Mouse (Mus musculus) heart, postnatal 14 days (tissue): ENCODE measurements at regions not wholly inside any gene's neighbourhood (a gene's known extent, or its start where the extent isn't known, plus 50 kb on each side); places are given as distances from the start of the nearest gene placed in this dataset.

ENCODE experiments used
- DNase-seq, 2 experiments: peaks; one replicate each; pipeline ENCODE4 v3.0.0; 2021 to 2022
- intact Hi-C: fragments of 180-260 bp; cut with DNase I; formaldehyde crosslinking; loops from one replicate; pipeline ENCODE4 v1.15.1; 2025

- DNase-seq: peak; percentile 16 to 18
- intact Hi-C loops: loop anchor here (2.0 to 5.0 kb wide), 2 partner anchors 88 to 454 kb away; partner anchors contain the start of gene Adgrl2
These were observed 454.7 kb upstream of the Adgrl2 start for GRCm38 (mm10) chr3:149444854-149445577.

DNA sequence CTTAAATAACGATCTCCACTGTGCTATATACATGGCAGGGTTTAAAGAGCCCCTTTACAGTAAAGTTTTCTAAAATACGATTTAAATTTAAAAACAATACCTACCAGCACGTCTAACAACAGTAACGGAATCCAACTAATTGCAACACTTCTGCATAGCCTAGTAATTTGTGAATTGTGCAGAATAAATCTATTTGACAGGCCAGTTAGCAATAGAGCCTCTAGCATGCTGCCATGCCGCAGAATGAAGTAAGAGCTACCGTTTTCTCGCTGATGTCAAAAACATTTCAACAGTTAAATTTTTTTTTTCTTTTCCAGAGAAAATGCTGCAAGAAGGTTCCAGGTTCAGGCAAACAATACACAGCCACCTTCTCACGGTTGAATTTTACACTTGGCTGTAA lies 454.0 kb upstream of the Adgrl2 start:
- no peak for DNase-seq
- intact Hi-C loops: loop anchor here (2.0 to 5.0 kb wide), 2 partner anchors 87 to 454 kb away; partner anchors contain the start of gene Adgrl2

DNA sequence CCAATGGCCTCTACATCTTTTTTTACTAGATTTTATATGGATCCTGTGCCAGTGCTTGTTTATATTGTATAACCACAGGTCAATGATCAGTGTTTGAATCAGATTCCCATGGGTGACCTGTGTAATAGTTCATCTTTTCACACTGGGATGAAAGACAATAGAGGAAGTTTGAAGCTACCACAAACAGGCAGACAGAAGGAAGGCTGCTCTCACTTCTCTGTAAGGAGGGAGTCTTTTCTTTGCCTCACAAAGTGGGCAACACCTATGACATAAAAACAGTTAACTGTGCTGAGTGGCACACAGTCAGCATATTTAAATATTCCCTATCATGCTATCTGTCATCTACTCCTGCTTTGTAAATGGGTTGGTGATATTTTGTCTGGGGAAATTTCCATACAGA lies 450.9 kb upstream of the Adgrl2 start:
- intact Hi-C loops: loop anchor here (5.0 kb wide), 1 partner anchor 84 kb away; no protein-coding TSS in a partner anchor
- DNase-seq: no peak

GRCm38 (mm10) chr3:149437763-149438162 lies 447.4 kb upstream of the Adgrl2 start:
- DNase-seq: no peak
- intact Hi-C loops: loop anchor here (5.0 kb wide), 1 partner anchor 70 kb away; no protein-coding TSS in a partner anchor

DNA sequence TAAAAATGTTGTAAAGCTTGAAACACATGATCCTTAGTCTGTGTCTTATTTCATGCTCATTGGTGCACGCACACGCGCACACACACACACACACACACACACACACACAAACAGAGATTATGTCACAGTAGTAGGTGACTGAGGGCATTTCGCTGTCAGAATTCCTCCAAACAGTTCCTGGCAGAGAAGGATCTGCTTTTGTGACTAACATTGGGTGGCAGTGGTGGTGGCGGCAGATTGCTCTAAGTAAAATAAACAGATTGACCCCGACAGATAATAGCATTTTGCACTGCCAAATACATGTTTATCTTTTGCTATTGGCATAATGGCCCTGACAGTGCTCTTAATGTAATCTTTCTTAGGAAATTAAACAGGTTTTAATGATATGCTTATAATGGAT lies 446.6 kb upstream of the Adgrl2 start:
- intact Hi-C loops: loop anchor here (5.0 kb wide), 1 partner anchor 70 kb away; no protein-coding TSS in a partner anchor
- no peak for DNase-seq

GRCm38 (mm10) chr3:149436420-149436819 lies 446.1 kb upstream of the Adgrl2 start:
- intact Hi-C loops: loop anchor here (5.0 kb wide), 1 partner anchor 69 kb away; no protein-coding TSS in a partner anchor
- DNase-seq: no peak

DNA sequence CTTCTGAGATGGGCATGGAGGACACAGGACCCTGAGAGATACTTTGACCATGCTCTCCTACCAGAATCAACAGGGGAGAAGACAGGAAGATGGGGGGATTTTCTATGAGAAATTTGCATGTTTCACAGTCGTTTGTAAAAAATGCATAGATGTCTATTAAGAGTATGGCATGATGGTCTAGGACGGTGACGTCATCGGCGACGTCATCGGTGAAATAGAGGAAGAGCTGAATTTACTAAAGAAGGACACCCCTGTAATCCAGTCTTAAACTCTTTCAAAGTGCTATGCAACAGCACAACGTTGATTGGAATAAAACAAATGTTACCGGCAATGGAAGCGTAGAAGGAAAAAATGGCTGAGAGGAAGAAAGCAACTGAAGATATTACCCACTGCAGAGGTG lies 441.4 kb upstream of the Adgrl2 start:
- intact Hi-C loops: no loop called here
- no peak for DNase-seq

- DNase-seq: no peak
- intact Hi-C loops: no loop called here
These were observed 435.8 kb upstream of the Adgrl2 start for GRCm38 (mm10) chr3:149426023-149426759.

- intact Hi-C loops: no loop called here
- DNase-seq: no peak
These were observed 434.0 kb upstream of the Adgrl2 start for GRCm38 (mm10) chr3:149424306-149424705.

GRCm38 (mm10) chr3:149423491-149423890 lies 433.1 kb upstream of the Adgrl2 start:
- no peak for DNase-seq
- intact Hi-C loops: no loop called here

- intact Hi-C loops: no loop called here
- DNase-seq: no peak
These were observed 424.7 kb upstream of the Adgrl2 start for GRCm38 (mm10) chr3:149415081-149415480.

DNA sequence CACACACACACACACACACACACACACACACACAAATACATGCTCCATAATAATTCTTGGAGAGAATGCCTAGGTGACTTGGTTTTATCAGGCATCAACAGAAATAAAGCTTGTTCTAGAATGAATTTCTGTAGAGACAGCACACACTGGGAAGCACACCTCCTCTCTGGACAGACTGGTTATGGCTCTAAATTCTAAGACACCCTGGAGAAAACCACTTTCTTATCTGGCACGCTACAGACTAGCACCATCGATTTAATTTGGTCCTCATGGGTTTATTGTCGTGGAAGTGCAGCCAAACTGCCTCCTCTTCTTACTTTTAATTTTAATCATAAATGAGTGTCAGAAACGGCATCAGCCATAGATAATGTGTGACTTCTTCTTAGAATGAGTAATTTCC lies 422.8 kb upstream of the Adgrl2 start:
- no peak for DNase-seq
- intact Hi-C loops: no loop called here

DNA sequence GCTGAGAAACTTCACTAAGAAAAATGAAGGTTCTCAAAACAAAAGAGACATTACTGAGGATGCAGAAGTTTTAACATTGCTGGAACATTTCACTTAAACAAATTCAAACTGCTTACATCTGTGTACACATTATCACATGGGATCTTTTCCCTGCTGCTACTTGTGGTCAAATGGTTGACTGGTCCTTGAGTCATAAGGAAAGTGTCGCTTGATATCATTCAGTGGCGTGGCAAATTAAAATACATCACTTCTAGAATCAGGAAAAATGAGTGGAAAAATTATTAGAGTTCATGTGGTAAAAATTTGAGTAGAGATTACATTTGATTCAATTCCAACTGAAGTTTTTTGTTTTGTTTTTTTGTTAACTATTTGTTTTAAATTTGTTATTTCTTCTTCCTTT lies 420.2 kb upstream of the Adgrl2 start:
- DNase-seq: no peak
- intact Hi-C loops: no loop called here

DNA sequence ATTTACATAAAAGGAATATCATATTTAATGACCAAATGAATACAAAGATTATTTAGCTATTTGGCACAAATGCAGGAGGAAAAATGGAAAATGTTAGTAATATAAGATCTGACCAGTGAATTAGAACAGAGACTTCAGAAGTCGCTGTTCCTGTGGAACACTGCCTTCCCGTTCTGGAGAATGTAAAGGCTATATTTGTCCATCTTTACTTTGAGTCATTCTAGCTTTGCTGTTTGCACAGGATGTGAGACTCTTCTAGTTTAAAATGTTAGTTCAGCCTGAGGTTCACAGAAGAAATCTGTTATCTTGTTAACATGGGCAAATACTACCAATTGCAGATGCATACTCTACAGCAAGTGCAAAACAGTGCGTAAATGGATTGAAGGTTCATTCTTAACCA lies 418.5 kb upstream of the Adgrl2 start:
- intact Hi-C loops: no loop called here
- DNase-seq: no peak

DNA sequence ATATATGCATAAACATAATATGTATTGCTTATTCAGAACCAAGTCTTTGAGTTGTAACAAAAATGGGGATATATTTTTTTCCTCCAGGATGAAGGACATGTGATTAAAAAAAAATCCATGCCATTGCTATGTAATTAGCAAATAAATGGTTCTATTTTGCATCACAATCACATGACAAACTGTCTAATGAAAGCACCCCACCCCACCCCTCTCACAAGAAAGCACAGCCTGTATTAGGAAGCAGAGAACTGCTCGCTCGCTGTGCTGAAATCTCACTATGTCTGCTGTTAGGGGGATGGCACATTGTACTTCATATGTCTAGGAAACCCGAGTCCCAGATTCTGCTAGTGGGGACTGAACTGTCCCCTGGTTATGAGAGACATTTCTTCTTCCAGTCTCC lies 415.5 kb upstream of the Adgrl2 start:
- intact Hi-C loops: no loop called here
- DNase-seq: no peak

DNA sequence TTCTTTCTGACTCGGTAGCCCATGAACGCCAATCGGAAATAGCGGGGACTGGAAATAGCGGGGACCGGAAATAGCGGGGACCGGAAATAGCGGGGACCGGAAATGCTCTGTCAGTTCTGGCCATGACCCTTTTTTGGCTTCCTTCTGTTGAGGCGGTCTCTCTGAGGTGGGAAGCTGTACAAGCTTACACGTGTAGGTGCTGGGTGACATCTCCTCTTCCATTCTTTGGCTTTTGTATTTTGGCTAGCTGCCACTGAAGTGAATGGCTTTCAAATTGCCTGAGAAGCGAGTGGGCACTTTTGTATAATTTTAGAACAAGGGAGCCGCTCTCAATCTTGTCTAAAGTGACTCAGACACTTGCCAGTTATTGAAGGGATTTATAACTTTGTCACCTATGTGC lies 414.3 kb upstream of the Adgrl2 start:
- intact Hi-C loops: no loop called here
- no peak for DNase-seq

- DNase-seq: no peak
- intact Hi-C loops: no loop called here
These were observed 412.1 kb upstream of the Adgrl2 start for GRCm38 (mm10) chr3:149402496-149402895.

GRCm38 (mm10) chr3:149395082-149395481 lies 404.7 kb upstream of the Adgrl2 start:
- intact Hi-C loops: no loop called here
- DNase-seq: no peak

GRCm38 (mm10) chr3:149393317-149394172 lies 403.2 kb upstream of the Adgrl2 start:
- intact Hi-C loops: no loop called here
- DNase-seq: no peak

GRCm38 (mm10) chr3:149392164-149392563 lies 401.8 kb upstream of the Adgrl2 start:
- intact Hi-C loops: no loop called here
- no peak for DNase-seq

DNA sequence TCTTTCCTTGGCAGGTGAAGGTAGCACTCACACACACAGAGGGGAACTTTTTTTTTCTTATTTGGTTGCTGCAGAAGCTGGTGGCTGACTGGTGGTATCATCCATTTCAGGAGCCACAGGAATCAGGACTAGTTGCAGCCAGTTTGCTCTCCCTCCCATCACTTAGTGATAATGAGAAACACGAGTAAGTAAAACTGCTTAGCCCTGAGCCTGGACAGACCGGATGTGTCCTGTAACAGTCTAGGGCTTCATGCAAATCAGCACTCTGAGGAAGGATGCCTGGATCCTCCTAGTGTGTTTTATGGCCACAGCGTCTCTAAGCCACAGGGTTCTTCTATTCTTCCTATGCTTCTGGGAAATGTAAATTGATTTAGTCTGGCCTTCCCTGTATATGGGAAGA lies 397.2 kb upstream of the Adgrl2 start:
- intact Hi-C loops: no loop called here
- DNase-seq: no peak
